In genomic region chr14:33189230-33189629, GRCm38 (mm10) we compare ENCODE assay signal across 27 mouse cellular contexts. TPM values are rescaled to one million over a fixed set of nuclear protein-coding genes. Genes with fewer than 3 reads are reported as not detected.
A peak's percentile ranks its signal among the peaks of the same experiment; 100 is the strongest.
DNase-seq lines count a peak whose midpoint lies in the region; ATAC-seq and TF ChIP-seq lines count a peak whose summit lies in the region.
"Had no signal": no experiment of that assay in that cellular context is flagged by ENCODE, and none has a peak within 500 bp of the region (broad histone marks: within the 10 kb centered on the region; RNA-seq: fewer than 3 reads in every experiment).

No protein-coding gene starts in this region.

- TF ChIP-seq POLR2A in bone marrow, adult 2 months (IDR thresholded peaks at IDR 0.05; ENCODE audit: borderline replicate concordance, control insufficient read depth, low read depth, low read length): no peak

- no peak overlapping the region for H3K4me3 ChIP-seq in embryonic facial prominence, embryonic 11.5 days (ENCODE audit: low read depth, low read length)
- H3K4me3 ChIP-seq in embryonic facial prominence, embryonic 10.5 days: no peak overlapping the region
- no peak overlapping the region for H3K4me3 ChIP-seq in bone marrow, adult 2 months (replicated peaks; ENCODE audit: control insufficient read depth, low read depth, low read length)
- H3K4me3 ChIP-seq: embryonic facial prominence, embryonic 13.5 days; erythroblast, embryonic 14.5 days; forebrain, embryonic 12.5 days; forebrain, embryonic 15.5 days; heart, adult 2 months; heart, embryonic 12.5 days; heart, embryonic 15.5 days had no signal

- no peaks in the 10 kb centered on the region for H3K36me3 ChIP-seq in embryonic facial prominence, embryonic 11.5 days (replicated peaks; ENCODE audit: control insufficient read depth, insufficient read depth, low read depth, low read length)
- no peaks in the 10 kb centered on the region for H3K36me3 ChIP-seq in embryonic facial prominence, embryonic 10.5 days (replicated peaks)
- H3K36me3 ChIP-seq: embryonic facial prominence, embryonic 13.5 days; forebrain, embryonic 12.5 days; forebrain, embryonic 15.5 days; heart, embryonic 12.5 days; heart, embryonic 15.5 days had no signal

- no peaks in the 10 kb centered on the region for H3K27me3 ChIP-seq in embryonic facial prominence, embryonic 11.5 days (ENCODE audit: control insufficient read depth, insufficient read depth, low read length)
- H3K27me3 ChIP-seq in embryonic facial prominence, embryonic 10.5 days (replicated peaks; ENCODE audit: low read depth, poor library complexity, severe bottlenecking): no peaks in the 10 kb centered on the region
- H3K27me3 ChIP-seq: embryonic facial prominence, embryonic 13.5 days; forebrain, embryonic 12.5 days; forebrain, embryonic 15.5 days; heart, embryonic 12.5 days; heart, embryonic 15.5 days had no signal

- H3K4me2 ChIP-seq in embryonic facial prominence, embryonic 11.5 days (ENCODE audit: low read depth, low read length): no peak overlapping the region
- H3K4me2 ChIP-seq: embryonic facial prominence, embryonic 13.5 days; forebrain, embryonic 12.5 days; forebrain, embryonic 15.5 days; heart, embryonic 12.5 days; heart, embryonic 15.5 days; hindbrain, embryonic 14.5 days had no signal

- H3K27ac ChIP-seq in embryonic facial prominence, embryonic 11.5 days (replicated peaks; ENCODE audit: low read depth, low read length): no peak overlapping the region
- H3K27ac ChIP-seq in embryonic facial prominence, embryonic 10.5 days (replicated peaks): no peak overlapping the region
- H3K27ac ChIP-seq in bone marrow, adult 2 months (ENCODE audit: control insufficient read depth, insufficient read depth, low read depth, low read length, poor library complexity): peak overlapping the region; percentile 95
- H3K27ac ChIP-seq: embryonic facial prominence, embryonic 13.5 days; forebrain, embryonic 12.5 days; forebrain, embryonic 15.5 days; heart, adult 2 months; heart, embryonic 15.5 days; hindbrain, embryonic 14.5 days; hindbrain, postnatal 0 days had no signal

- no peaks in the 10 kb centered on the region for H3K4me1 ChIP-seq in embryonic facial prominence, embryonic 11.5 days (ENCODE audit: control insufficient read depth, insufficient read depth, low read length)
- 0 out of 2 replicates have a peak, but pooled peaks cover 4% of the 10 kb centered on the region for H3K4me1 ChIP-seq in embryonic facial prominence, embryonic 10.5 days
- peaks cover 6% of the 10 kb centered on the region for H3K4me1 ChIP-seq in bone marrow, adult 2 months (ENCODE audit: control insufficient read depth, insufficient read depth, low read length)
- H3K4me1 ChIP-seq: embryonic facial prominence, embryonic 13.5 days; forebrain, embryonic 12.5 days; forebrain, embryonic 15.5 days; heart, embryonic 12.5 days; heart, embryonic 15.5 days had no signal

- 63% methylated on average over 10 of the region's 10 CpGs for WGBS in embryonic facial prominence, embryonic 11.5 days
- 68% methylated on average over 10 of the region's 10 CpGs for WGBS in embryonic facial prominence, embryonic 10.5 days
- WGBS in bone marrow, adult 2 months: 62% methylated on average over 10 of the region's 10 CpGs

- TF ChIP-seq CTCF in bone marrow, adult 2 months (IDR thresholded peaks at IDR 0.05; ENCODE audit: control insufficient read depth, insufficient read depth, low read length): no peak

- no peak overlapping the region for H3K9ac ChIP-seq in embryonic facial prominence, embryonic 11.5 days (replicated peaks; ENCODE audit: low read length)
- H3K9ac ChIP-seq: embryonic facial prominence, embryonic 13.5 days; forebrain, embryonic 12.5 days; forebrain, embryonic 15.5 days; heart, embryonic 12.5 days; heart, embryonic 15.5 days; hindbrain, embryonic 14.5 days had no signal

- H3K9me3 ChIP-seq in embryonic facial prominence, embryonic 11.5 days (replicated peaks; ENCODE audit: control insufficient read depth, low read length): no peaks in the 10 kb centered on the region
- 0 out of 2 replicates have a peak, but pooled peaks cover 2% of the 10 kb centered on the region for H3K9me3 ChIP-seq in embryonic facial prominence, embryonic 10.5 days
- H3K9me3 ChIP-seq: embryonic facial prominence, embryonic 13.5 days; forebrain, embryonic 12.5 days; forebrain, embryonic 15.5 days; heart, embryonic 12.5 days; heart, embryonic 15.5 days had no signal

- peak; percentile 3 for DNase-seq in embryonic facial prominence, embryonic 11.5 days (ENCODE audit: low spot score)
- DNase-seq in embryonic facial prominence, embryonic 10.5 days (ENCODE audit: low spot score): no peak
- DNase-seq in spleen, adult 18-20 months: peak; percentile 25 to 36
- DNase-seq in spleen, adult 12 weeks (ENCODE audit: low spot score): no peak
- DNase-seq in A20 (ENCODE audit: low read depth, low spot score): peak; percentile 80
- DNase-seq in lung, postnatal 14 days: no peak
- DNase-seq in right cerebral cortex, postnatal 4 days: no peak
- DNase-seq: adrenal gland, adult 8-10 months; adrenal gland, postnatal 25 days; cerebellum, adult 18-20 months; cerebellum, adult 9-10 months; cerebellum, postnatal 14 days; gastrocnemius, postnatal 25 days; heart, adult 2 months; heart, postnatal 10 days; heart, postnatal 4 days had no signal

- no peak for ATAC-seq in embryonic facial prominence, embryonic 11.5 days (replicated peaks; ENCODE audit: insufficient number of reproducible peaks, low FRiP score, low TSS enrichment, low read depth)
- ATAC-seq: activated CD4-positive, CD25-positive, alpha-beta regulatory T cell, adult 4 months; CD4-positive, CD25-positive, alpha-beta regulatory T cell, adult 4 months; forebrain, embryonic 15.5 days; hindbrain, postnatal 0 days had no signal

RNA-seq across cellular contexts. Expression of gene Wdfy4, which starts 3.9 kb away (rescaled TPM):
- polyA plus RNA-seq in embryonic facial prominence, embryonic 11.5 days (2014; fragmentation: Nextera tagmentation; extraction: Ambion mirVana): 0.08 and 0.20 TPM in 2 replicates
- polyA plus RNA-seq in embryonic facial prominence, embryonic 10.5 days (2016; fragmentation: Nextera tagmentation; extraction: Ambion mirVana): 0.08 and 0.17 TPM in 2 replicates
- 19.8 and 36.8 TPM in 2 replicates for polyA plus RNA-seq in bone marrow, adult 2 months (2011; ENCODE audit: insufficient read depth, insufficient read length, low replicate concordance, missing spikeins)

RNA-seq across cellular contexts. Expression of gene Arhgap22, which starts 24.6 kb away (rescaled TPM):
- 2.6 and 3.2 TPM in 2 replicates for polyA plus RNA-seq in embryonic facial prominence, embryonic 11.5 days (2014; fragmentation: Nextera tagmentation; extraction: Ambion mirVana)
- 3.8 and 4.9 TPM in 2 replicates for polyA plus RNA-seq in embryonic facial prominence, embryonic 10.5 days (2016; fragmentation: Nextera tagmentation; extraction: Ambion mirVana)
- polyA plus RNA-seq in bone marrow, adult 2 months (2011; ENCODE audit: insufficient read depth, insufficient read length, low replicate concordance, missing spikeins): 1.3 TPM in 1 of 2 replicates, not detected in the other
- polyA plus RNA-seq: CD4-positive, CD25-positive, alpha-beta regulatory T cell, adult 4 months had no signal

Comparison
In these comparisons a context has a peak if more than half of its experiments do, and no peak if none do; other contexts are left out.
1. DNase-seq: peak in embryonic facial prominence, embryonic 11.5 days (single experiment), spleen, adult 18-20 months (2 of 2) and A20 (single experiment); none in embryonic facial prominence, embryonic 10.5 days (single experiment), spleen, adult 12 weeks (single experiment), lung, postnatal 14 days (single experiment) and right cerebral cortex, postnatal 4 days (single experiment).
2. RNA of gene Wdfy4, which starts 3.9 kb away (polyA plus RNA-seq): 19.8 to 36.8 TPM in bone marrow, adult 2 months; 0.08 to 0.17 TPM in embryonic facial prominence, embryonic 10.5 days and 0.08 to 0.20 TPM in embryonic facial prominence, embryonic 11.5 days; every median in the first group is over 10 times any median in the second.